Mouse (Mus musculus) heart, adult 2 months (tissue): Measurements from ENCODE around the gene Rps25.

Experiments used
- CTCF ChIP-seq: fragments of 200-600 bp; IDR thresholded peaks from 2 replicates; pipeline ENCODE4 v1.8.1; 2022; ENCODE audit warnings: antibody characterized with exemption, mild to moderate bottlenecking, moderate library complexity
- POLR2A ChIP-seq: fragments of 200-500 bp; IDR thresholded peaks from 2 replicates; pipeline ENCODE4 v1.6.1; 2011; ENCODE audit warnings: mild to moderate bottlenecking, low read depth, low read length, control low read depth; ENCODE audit not compliant: insufficient read depth

GRCm38 (mm10) chr9:44450387-44450786 is 43.4 kb downstream of the Rps25 start:
- TF ChIP-seq POLR2A = no peak
- TF ChIP-seq CTCF = peak; percentile 67
